Mouse (Mus musculus) MEL (cell line): ENCODE measurements at regions not wholly inside any gene's neighbourhood (a gene's known extent, or its start where the extent isn't known, plus 50 kb on each side); places are given as distances from the start of the nearest gene placed in this dataset.

Source experiments
- CHD2 ChIP-seq: IDR thresholded peaks from 2 replicates; pipeline ENCODE4 v1.6.1; 2011; ENCODE audit warnings: low read length, improper control_type of control experiment
- CTCF ChIP-seq, 3 experiments: IDR thresholded peaks in 2 of 3; conservative IDR thresholded peaks in 1 of 3; 2 replicates each; pipeline ENCODE4 v1.5.1; 2011 to 2012; ENCODE audit warnings: low read length in 3 of 3, low read depth in 2 of 3, mild to moderate bottlenecking in 2 of 3, improper control_type of control experiment in 1 of 3, inconsistent platforms in 1 of 3, mixed read lengths in 1 of 3, moderate library complexity in 1 of 3; ENCODE audit not compliant: control insufficient read depth in 1 of 3, insufficient read depth in 1 of 3, poor library complexity in 1 of 3, severe bottlenecking in 1 of 3
- E2F4 ChIP-seq: IDR thresholded peaks from 2 replicates; pipeline ENCODE4 v1.6.1; 2011; ENCODE audit warnings: low read depth, low read length, improper control_type of control experiment, borderline replicate concordance
- MYC ChIP-seq: IDR thresholded peaks from 2 replicates; pipeline ENCODE4 v1.6.1; 2011; ENCODE audit warnings: low read depth, mild to moderate bottlenecking, low read length, improper control_type of control experiment, moderate library complexity
- POLR2A ChIP-seq, 2 experiments: IDR thresholded peaks; 2 replicates each; pipeline ENCODE4 v1.6.1; 2011 to 2012; ENCODE audit warnings: low read length in 2 of 2, mild to moderate bottlenecking in 2 of 2, control low read depth in 1 of 2, improper control_type of control experiment in 1 of 2, low read depth in 1 of 2, moderate library complexity in 1 of 2; ENCODE audit not compliant: control insufficient read depth in 1 of 2, insufficient read depth in 1 of 2, poor library complexity in 1 of 2
- TAL1 ChIP-seq: IDR thresholded peaks from 2 replicates; pipeline ENCODE4 v1.6.1; 2012; ENCODE audit warnings: mild to moderate bottlenecking, inconsistent platforms, low read length, moderate library complexity, mixed read lengths

GRCm38 (mm10) chr12:96198928-96199327 lies 506.9 kb downstream of the Flrt2 start:
- TF ChIP-seq POLR2A (IDR thresholded peaks at IDR 0.05; ENCODE audit: control insufficient read depth in 1 of 2, insufficient read depth in 1 of 2, low read depth in 1 of 2, low read length in 2 of 2, poor library complexity in 1 of 2) = no peak
- TF ChIP-seq CTCF (IDR thresholded peaks at IDR 0.05 in 2 of 3, conservative IDR thresholded peaks at IDR 0.05 in 1 of 3; ENCODE audit: control insufficient read depth in 1 of 3, insufficient read depth in 1 of 3, low read depth in 2 of 3, low read length in 3 of 3, poor library complexity in 1 of 3, severe bottlenecking in 1 of 3) = no peak
- TF ChIP-seq E2F4 = no peak
- no peak for TF ChIP-seq CHD2
- no peak for TF ChIP-seq MYC
- TF ChIP-seq TAL1 = no peak
